Mouse (Mus musculus) gastrocnemius, postnatal 36 days (tissue): ENCODE measurements around the gene Scand1. TPM values are rescaled to one million over a fixed set of nuclear protein-coding genes. Genes with fewer than 3 reads are reported as not detected.

Experiments
- DNase-seq, 2 experiments: peaks; one replicate each; pipeline ENCODE4 v3.0.0; 2022
- intact Hi-C: fragments of 180-260 bp; cut with DNase I; formaldehyde crosslinking; loops from one replicate; pipeline ENCODE4 v1.15.1; 2025
- long read RNA-seq, 2 experiments: library from polyadenylated mRNA; stranded (forward); transcript quantifications; one replicate each; pipeline ENCODE4 v2.0.0; 2021
- total RNA-seq, 2 experiments: library from RNA; stranded (reverse); gene quantifications; 2 replicates each; pipeline ENCODE4 v1.2.3; 2021

Scand1 gene
- total RNA-seq = 10 to 100 TPM; 51.6 to 57.5 TPM
- long read RNA-seq, experiment 1, transcript Scand1-201 (2 exons, 759 nt) = major isoform, 90 of 161 reads
- long read RNA-seq, experiment 1, partial matches to known transcripts = 0 of 161 reads
- long read RNA-seq, experiment 1, other reads (novel, unspliced or antisense) = 71 of 161 reads
- long read RNA-seq, experiment 2, transcript Scand1-201 (2 exons, 759 nt) = major isoform, 105 of 204 reads
- long read RNA-seq, experiment 2, partial matches to known transcripts = 0 of 204 reads
- long read RNA-seq, experiment 2, other reads (novel, unspliced or antisense) = 99 of 204 reads

DNA sequence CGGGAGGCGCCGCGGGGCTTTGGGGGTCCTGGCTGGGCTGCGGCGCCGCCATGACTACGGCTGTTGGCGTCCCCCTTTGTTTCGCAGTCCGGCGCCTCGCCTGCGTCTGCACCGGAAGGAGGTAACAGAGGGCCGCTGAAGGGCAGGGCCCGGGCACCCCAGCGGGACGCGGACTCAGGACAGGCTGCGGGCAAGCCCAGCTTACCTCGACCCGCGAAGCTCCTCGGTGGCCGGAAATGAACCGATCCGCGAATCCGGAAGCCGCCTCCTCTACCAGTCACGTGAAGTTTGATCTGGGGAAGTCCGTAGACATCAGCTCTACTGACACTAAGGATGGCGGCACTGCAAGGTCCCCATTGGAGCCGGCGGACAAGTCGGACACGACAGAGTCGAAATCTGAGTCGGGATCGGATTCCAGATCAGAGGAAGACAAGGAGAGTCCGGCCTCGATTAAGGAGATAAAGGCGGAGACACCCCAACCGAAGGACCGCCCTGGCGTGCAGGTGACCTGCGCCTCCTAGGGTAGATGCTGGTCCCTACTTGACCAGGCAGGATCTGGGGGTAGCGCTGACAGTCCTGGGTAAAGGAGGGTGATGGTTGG lies at the start of gene Scand1, which contains the start of gene Cnbd2:
Gene Scand1 (minus strand): TSS at position 408 of the 601 bp plus-strand sequence.
Gene Cnbd2 (plus strand): TSS at position 3 of the 601 bp plus-strand sequence.
- intact Hi-C loops = no loop called here

DNA sequence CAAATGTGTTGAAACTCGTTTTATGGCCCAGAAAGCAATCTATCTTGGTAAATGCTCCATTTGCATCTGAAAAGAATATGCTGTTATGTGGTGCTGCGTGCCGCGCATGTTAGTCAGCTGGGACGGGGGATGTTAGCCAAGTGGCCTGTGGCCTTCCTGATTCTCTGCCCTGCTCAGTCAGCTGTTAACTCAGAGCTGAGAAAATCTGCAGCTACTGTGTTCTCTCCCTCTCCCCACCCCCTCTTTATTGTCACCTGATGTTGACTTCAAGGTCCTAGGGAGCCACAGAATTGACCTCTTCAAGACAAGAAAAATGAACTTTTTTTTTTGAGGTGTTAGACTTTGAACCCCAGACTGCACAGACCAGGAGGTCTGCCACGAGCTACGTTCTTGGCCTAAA lies 43.5 kb upstream of the Scand1 start:
- intact Hi-C loops = no loop called here
- DNase-seq = no peak

More for the DNA sequence above, at the start of gene Scand1, which contains the start of gene Cnbd2:
- peak; percentile 64 to 76 for DNase-seq

DNA sequence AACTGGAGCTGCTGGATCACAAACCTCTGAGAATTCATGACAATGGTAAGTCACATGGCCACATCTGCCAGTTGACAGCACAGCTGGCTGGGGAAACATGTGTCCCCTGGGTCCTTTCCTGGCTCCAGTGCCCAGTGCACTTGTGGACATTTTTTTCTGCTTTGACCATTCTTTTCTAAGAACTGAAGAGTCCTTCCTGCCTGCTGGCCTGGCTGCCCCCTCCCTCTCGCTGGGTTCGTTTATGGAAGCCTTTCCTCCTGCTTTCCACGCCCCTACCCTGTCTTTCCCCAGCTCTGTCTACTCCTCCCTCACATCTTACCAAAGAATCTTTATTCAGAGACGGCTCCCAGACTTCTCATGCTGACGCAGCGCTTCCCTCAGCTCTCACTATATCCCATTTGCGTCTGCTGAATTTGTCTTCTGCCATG lies 40.8 kb upstream of the Scand1 start:
- intact Hi-C loops = no loop called here
- DNase-seq = peak; percentile 15 to 35

DNA sequence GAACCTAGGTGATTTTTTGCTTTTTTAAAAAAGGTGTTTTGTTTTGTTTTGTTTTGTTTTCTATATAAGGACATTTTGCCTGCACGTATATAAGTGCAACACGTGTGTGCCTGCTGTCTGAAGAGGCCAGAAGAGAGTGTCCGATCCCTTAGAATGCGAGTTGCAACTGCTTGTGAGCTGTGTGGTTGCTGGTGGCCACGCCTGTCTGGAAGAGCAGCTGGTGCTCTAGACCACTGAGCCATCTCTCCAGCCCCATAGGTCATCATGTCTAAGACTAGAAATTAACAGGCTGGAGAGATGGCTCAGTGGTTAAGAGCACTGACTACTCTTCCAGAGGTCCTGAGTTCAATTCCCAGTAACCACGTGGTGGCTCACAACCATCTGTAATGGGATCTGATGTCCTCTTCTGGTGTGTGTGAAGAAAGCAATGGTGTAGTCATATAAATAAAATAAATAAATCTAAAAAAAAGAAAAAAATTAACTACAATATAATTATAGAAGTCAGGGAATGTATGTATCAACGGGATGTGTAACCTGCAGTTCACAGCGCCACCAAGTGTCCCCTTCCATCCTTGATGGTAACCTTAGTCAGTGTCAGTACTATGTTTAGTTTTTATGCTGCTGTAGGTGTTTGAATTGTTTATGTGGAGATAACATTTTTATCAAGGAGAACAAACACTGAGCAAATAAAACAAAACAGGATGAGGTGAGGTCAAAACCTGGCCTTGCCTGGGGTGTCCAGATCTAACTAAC lies 40.1 kb upstream of the Scand1 start:
- no peak for DNase-seq
- intact Hi-C loops = no loop called here

DNA sequence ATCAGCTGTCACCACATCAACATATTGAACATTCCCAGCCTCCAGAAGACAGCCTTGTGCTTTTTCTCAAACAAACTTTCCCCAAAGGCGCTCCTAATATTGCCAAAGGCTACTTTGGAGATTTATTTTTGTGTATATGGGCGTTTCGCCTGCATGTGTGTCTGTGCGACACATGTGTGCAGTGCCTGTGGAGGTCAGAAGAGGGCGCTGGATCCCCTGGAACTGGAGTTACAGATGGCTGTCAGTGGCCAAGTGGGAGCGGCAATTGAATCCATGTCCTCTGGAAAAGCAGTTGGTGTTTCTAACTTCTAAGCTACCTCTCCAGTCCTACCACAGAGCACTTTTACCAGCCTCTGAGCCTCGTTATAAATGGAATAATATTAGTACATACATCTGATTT lies 38.7 kb upstream of the Scand1 start:
- intact Hi-C loops = no loop called here
- no peak for DNase-seq

DNA sequence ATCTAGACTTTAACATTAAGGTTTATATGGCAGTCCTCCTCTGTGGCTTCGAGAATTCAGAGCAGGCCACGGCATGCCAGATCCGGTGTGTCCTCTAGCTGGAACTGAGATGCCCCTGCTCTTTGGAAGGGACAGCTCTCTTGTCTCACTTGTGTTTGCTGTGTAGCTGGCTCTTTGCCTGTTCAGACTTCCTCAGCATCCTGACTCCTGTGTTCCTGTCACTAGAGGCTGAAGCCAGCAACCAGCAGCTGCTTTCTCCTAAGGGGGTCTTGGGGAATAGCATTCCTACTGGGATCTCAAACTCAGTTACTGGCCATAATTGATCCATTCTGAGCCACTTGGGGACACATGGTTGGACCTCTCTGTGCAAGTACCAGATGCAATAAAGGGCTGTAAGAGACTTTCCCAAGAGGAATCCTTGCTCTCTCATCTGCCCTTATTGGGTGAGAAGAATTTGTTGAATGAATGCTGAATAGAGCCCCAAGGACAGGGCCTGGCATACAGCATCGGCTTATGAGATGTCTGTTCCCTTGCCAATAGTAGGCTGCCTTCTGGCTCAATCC lies 36.9 kb upstream of the Scand1 start:
- intact Hi-C loops = no loop called here
- no peak for DNase-seq

DNA sequence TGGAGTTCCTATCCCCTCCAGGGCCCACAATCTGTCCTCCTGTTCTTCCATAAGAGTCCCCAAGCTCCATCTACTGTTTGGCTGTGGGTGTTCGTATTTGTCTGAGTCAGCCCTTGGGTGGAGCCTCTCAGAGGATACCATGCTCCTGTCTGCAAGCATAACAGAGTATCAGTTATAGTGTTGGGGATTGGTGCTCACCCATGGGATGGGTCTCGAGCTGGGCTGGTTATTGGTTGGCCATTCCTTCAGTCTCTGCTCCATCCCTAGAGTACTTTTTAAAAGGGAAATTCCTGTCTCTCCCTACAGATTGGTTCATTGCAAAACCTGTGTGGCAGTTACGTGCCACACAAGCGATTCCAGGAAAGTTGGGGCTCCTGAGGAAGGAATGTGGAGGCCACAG lies 36.3 kb upstream of the Scand1 start:
- no peak for DNase-seq
- intact Hi-C loops = no loop called here

DNA sequence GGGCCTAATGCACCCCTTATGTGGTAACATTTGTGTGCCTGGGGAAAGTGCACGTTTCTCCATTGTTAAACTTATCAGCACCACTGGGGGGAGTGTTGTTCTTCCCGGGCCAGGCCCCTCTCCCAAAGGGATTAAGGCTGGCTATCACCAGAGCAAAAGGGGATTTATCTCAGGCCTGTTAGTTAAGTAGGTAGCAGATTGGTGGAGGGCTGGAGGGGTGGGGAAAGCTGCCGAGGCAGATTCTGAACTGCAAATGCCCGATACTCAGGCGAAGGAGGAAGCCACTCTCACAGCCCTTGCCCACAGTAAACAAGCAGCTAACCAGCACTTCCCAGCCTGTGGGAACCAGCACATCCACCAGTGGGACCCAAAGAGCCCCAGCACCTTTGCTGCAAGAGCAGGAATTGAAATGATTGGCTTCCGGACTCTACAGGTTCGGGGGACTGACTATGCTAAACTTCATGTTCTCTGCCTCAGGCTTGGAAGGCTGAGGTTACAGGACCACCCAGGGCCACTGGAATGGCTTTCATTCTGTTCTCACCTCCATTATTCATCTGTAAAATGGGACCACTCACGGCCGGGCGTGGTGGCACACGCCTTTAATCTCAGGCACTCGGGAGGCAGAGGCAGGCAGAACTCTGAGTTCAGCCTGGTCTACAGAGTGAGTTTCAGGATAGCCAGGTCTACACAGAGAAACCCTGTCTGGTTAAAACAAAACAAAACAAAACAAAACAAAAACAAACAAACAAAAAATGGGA lies 32.5 kb upstream of the Scand1 start:
- peak in 1 of 2 experiments; percentile 12 for DNase-seq
- intact Hi-C loops = loop anchor here (5.0 kb wide), 2 partner anchors 117 to 152 kb away; no protein-coding TSS in a partner anchor

DNA sequence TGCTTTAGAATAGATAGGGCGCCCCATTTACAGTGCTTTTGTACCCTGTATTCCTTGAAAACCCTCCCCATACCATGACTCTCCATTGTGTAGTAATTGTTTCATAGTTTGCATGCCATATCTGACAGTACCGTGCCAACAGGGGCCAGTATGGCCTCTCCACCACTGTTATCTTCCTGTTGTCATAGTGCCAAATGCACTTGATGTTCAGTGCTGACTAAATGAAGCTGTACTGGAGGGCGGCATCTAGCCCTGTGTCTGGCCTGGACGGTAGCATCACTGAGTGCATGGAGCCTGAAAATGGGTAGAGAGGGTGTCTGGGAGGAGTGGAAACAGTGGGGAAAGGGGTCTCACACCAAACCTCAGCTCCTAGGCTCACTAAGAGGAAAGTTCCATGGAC lies 27.6 kb upstream of the Scand1 start:
- intact Hi-C loops = loop anchor here (5.0 kb wide), 2 partner anchors 122 to 157 kb away; no protein-coding TSS in a partner anchor
- DNase-seq = no peak

DNA sequence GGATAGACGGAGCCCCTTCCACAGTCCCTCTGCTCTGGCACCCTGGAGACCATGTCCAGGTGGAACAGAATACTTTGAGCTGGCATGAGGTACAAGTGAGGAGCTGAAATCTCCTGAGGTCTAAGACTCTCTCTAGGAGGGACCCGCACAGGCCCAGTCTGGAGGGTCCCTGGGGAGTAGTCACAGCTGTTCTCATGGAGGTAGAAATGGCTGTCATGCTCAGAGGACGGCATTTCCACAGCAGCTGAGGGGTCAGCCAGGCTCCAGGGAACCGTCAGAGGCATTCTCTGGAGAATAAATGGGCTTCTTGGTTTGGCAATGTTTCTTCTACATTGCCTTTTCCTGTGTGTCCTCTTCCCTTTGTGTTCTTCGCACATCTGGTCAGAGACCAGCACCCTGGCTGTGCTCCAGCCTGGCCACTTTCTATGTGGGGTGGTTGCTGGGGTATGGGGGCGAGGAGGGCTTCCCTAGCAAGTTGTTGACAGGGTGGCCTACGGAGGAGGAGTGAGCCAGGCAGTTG lies 19.0 kb upstream of the Scand1 start:
- DNase-seq = no peak
- intact Hi-C loops = no loop called here

DNA sequence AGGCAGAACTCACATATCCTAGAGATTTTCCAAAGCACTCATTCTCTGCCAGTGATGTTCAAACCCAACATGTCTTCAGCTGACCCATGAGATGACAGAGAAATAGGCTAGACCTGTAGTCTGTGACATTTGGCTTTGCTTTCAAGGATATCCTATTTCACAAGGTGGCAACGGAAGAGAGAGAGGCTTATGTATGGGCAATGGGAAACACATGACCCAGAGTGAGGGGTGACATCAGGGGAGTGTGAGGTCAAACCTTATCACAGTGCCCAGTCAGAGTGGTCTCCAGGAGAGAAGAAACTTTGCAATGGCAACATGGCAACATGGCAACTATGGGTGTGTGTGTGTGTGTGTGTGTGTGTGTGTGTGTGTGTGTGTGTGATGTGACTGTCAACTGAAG lies 18.2 kb upstream of the Scand1 start:
- intact Hi-C loops = no loop called here
- DNase-seq = no peak

DNA sequence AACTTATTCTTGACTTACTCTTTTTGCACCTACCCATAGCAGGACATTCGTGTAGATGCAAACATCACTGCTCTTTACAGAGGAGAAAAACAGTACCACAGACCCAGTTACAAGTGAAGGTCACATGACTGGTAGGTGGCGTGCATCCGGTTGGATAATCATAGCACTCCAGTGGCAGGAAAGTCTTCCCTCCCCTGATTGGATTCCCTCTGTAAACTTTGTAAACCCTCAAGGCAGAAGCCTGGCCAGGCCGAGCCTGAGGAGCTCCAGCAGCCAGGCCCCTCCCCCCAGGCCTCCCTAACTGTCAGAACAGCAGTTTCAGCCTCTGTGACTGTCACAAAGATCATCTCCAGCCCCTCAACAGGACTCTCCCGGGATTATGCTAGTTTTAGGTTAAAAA lies 12.2 kb upstream of the Scand1 start:
- intact Hi-C loops = no loop called here
- DNase-seq = peak in 1 of 2 experiments; percentile 22

DNA sequence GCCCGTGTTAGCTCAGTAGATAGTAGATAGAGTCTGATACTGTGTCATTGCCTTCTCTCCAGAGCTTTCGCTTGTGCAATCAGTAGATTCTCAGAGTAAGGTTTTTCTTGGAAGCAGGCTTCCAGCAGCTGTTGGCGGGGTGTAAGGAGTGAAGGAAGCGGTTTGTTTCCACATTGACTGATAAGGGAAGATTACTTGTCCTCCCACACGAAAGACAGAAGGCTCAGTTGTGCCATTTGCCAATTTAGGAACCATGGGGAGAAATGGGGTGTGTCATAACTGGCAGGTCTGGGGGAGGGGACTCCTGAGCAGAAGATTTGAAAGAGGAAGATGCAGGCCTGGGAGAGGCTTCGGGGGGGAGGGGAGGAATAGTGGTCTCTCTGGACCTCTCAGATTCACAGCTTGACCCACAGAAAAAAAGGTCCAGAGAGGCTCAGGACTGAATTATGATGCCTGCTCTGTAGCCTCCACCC lies 11.6 kb upstream of the Scand1 start:
- intact Hi-C loops = no loop called here
- DNase-seq = no peak

DNA sequence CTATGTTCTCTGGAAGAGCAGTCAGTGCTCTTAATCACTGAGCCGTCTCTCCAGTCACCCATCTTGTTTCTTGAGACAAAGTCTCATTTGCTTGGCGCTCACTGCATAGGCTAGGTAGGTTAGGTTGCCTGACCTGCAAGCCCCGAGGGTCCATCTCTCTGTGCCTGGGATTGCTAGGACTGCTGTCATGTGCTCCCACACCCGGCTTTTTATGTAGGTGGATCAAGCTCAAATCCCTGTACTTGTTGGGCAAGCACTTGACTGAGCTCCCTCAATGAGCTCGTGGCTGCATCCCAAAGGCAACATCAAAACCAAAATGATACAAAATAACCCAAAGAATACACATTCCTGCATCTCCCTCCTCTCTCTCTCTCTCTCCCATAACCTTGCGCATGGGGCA lies 9.0 kb upstream of the Scand1 start:
- intact Hi-C loops = no loop called here
- no peak for DNase-seq

DNA sequence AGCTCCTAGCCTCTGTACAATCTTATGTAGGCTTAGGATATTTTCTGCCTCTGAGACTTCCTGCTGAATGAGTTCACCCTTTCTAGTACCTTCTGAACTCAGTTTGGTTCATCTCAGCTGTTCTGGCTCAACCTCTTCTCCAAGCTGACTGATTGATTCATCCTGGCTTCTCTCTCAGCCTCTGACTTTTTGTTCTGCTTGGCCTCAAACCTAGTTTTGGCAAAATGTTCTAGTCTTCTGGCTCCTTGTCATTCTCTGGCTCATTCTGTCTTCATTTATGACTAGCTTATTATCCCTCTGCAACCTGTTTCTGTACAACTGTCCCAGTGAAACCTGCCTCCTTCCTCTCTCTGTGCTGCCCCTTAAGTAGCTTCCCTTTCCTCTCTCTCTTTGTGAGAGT lies 6.0 kb upstream of the Scand1 start:
- intact Hi-C loops = no loop called here
- DNase-seq = no peak

DNA sequence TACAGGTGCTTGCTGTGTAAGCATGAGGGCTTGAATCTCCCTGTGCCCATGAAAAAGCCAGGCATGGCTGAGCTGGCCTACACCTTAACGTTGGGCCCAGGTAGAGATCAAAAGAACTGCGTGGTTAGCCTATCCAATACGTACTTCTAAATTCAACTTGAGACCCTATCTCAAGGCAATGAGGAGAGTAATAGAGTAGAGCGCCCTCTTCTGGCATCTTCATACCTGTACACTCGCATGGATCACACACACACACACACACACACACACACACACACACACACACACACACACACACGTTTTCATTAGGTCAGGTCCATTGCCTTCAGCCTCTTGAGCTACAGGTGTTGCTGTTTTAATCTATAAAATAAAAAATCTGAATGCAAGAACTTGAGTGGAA lies 2.3 kb upstream of the Scand1 start:
- DNase-seq = no peak
- intact Hi-C loops = no loop called here

DNA sequence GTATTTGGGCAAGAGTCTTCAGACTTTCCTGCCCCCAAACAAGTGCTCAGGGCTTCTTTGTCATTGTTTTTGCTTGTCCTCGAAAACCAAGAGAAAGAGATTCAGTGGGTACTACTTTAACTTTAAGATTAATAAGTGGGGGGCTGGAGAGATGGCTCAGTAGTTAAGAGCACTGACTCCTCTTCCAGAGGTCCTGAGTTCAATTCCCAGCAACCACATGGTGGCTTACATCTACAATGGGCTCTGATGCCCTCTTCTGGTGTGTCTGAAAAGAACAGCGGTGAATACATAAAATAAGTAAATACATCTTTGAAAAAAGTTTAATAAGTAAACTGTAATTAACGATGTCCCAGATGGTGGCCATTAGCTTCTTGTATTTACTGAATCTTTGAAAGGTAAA lies 649 bp upstream of the Scand1 start:
- intact Hi-C loops = no loop called here
- no peak for DNase-seq

DNA sequence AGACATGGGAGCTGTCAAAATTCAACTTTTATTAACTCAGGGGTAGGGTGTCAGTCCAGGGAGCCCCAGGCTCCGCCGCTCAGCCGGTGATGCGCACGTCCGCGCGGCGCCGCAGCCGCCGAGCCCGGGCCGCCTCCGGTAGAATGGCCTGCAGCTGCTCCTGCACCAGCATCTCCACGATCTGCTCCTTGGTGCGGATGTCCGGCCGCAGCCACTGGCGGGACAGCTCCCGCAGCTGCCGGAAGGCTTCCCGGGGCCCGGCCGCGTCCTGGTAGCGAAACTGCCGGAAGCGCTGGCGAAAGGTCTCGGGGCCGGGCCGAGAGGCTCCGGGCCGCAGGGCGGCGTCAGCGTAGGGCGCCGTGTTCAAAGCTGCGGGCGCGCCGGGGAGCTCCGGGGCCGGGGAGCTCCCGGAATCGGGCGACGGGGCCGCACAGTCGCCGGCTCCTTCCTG lies 638 bp downstream of the Scand1 start:
- intact Hi-C loops = no loop called here
- peak; percentile 34 to 66 for DNase-seq

DNA sequence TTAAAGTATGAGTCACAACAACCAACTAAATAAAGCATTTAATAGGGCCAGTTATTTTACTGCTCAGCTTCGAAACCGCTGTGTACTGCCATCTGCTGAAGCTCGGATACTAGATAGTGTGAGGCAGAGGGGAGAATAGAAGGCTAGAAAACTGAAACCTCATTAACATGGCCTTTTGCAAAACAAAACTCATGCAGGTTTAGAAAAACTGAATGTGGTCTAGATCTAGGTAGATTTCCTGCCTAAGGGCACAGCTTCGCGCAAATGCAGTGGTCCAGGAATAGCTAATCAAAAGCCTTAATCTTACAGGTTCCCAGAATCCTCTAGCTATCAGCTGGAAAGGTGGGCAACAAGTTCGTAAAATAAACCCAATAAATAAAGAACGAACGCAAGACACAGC lies 1.1 kb downstream of the Scand1 start:
- DNase-seq = no peak

DNA sequence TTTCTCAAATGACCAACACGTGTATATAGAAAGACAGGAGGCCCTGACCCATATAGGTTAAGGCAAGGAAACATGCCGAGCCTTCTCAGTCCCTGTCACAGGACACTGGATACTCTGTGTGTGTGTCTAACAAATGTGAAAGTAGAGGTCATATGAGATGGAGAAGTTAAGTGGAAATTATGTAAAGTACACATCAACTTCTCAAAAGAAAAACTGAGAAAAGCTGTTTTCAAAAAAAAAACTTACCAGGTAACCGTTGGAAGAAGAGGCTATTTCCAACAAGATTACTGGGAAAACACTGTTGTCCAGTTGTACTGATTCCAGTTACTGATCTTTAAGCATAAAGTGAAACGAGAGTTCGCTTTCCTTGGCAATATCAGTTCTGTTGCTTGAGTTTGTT lies 1.6 kb downstream of the Scand1 start:
- intact Hi-C loops = no loop called here
- DNase-seq = no peak

More for the DNA sequence above, 1.1 kb downstream of the Scand1 start:
- intact Hi-C loops = no loop called here
